Mouse (Mus musculus) CH12.LX (cell line): ENCODE results near the gene Wipi2.

ENCODE experiments used
- CTCF ChIP-seq, 2 experiments: IDR thresholded peaks in 1 of 2; conservative IDR thresholded peaks in 1 of 2; 2 replicates each; pipeline ENCODE4 v1.5.1; 2011 to 2012; ENCODE audit warnings: low read depth in 2 of 2, low read length in 2 of 2, improper control_type of control experiment in 1 of 2, inconsistent platforms in 1 of 2, mild to moderate bottlenecking in 1 of 2, moderate library complexity in 1 of 2
- EP300 ChIP-seq: IDR thresholded peaks from 2 replicates; pipeline ENCODE4 v1.6.1; 2011; ENCODE audit warnings: low read length, improper control_type of control experiment
- MAX ChIP-seq: IDR thresholded peaks from 2 replicates; pipeline ENCODE4 v1.6.1; 2011; ENCODE audit warnings: low read length, improper control_type of control experiment
- MAZ ChIP-seq: IDR thresholded peaks from 2 replicates; pipeline ENCODE4 v1.6.1; 2012; ENCODE audit warnings: low read depth, mild to moderate bottlenecking, inconsistent platforms, low read length, improper control_type of control experiment, moderate library complexity
- MXI1 ChIP-seq: IDR thresholded peaks from 2 replicates; pipeline ENCODE4 v1.6.1; 2011; ENCODE audit warnings: mild to moderate bottlenecking, low read depth, low read length, improper control_type of control experiment
- PAX5 ChIP-seq: IDR thresholded peaks from 2 replicates; pipeline ENCODE4 v1.6.1; 2012; ENCODE audit warnings: low read length, inconsistent platforms, mixed read lengths
- POLR2A ChIP-seq: IDR thresholded peaks from 2 replicates; pipeline ENCODE4 v1.6.1; 2011; ENCODE audit warnings: low read depth, mild to moderate bottlenecking, improper control_type of control experiment, low read length
- POLR2AphosphoS2 ChIP-seq: IDR thresholded peaks from 2 replicates; pipeline ENCODE4 v1.6.1; 2011; ENCODE audit warnings: low read depth, low read length, improper control_type of control experiment
- TBP ChIP-seq: conservative IDR thresholded peaks from 2 replicates; pipeline ENCODE4 v1.6.1; 2011; ENCODE audit warnings: low read depth, low read length, improper control_type of control experiment
- USF1 ChIP-seq: IDR thresholded peaks from 2 replicates; pipeline ENCODE4 v1.6.1; 2014; ENCODE audit warnings: low read depth, mild to moderate bottlenecking, inconsistent platforms, low read length, improper control_type of control experiment
- ZC3H11A ChIP-seq: IDR thresholded peaks from 2 replicates; pipeline ENCODE4 v1.6.1; 2012; ENCODE audit warnings: low read depth, mild to moderate bottlenecking, inconsistent platforms, low read length, improper control_type of control experiment
- ZNF384 ChIP-seq: IDR thresholded peaks from 2 replicates; pipeline ENCODE4 v1.6.1; 2012; ENCODE audit warnings: low read depth, low read length, improper control_type of control experiment, inconsistent platforms

DNA sequence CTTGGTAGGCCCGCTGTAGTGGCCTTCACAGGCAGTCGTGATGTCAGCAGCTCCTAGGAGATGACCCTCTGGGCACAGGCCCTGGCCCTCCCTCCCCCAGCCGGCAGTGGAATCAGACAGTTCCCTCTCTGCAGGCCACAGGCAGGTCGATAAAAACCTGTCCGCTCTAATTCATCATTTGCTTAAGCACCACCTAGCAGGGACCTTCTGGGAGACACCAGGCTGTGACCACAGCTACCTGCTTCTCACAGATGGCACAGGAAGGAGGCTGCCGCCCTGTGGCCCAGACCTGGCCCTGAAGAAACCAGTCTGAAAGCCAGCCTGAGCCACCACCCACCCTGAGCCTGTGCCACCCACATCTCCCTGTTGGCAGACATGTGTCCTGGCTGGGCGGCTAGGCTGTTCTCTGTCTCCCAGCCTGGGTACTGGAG lies 50.7 kb downstream of the Wipi2 start:
- no peak for TF ChIP-seq ZC3H11A
- no peak for TF ChIP-seq POLR2A
- TF ChIP-seq CTCF (conservative IDR thresholded peaks at IDR 0.05 in 1 of 2, IDR thresholded peaks at IDR 0.05 in 1 of 2; ENCODE audit: low read depth in 2 of 2, low read length in 2 of 2), result no peak
- TF ChIP-seq MAZ, result no peak
- TF ChIP-seq EP300, result no peak
- TF ChIP-seq MAX, result no peak
- TF ChIP-seq USF1, result no peak
- no peak for TF ChIP-seq ZNF384
- no peak for TF ChIP-seq TBP
- no peak for TF ChIP-seq MXI1
- TF ChIP-seq POLR2AphosphoS2, result no peak
- TF ChIP-seq PAX5, result no peak
